Mouse (Mus musculus): ENCODE measurements at regions not wholly inside any gene's neighbourhood (a gene's known extent, or its start where the extent isn't known, plus 50 kb on each side); places are given as distances from the start of the nearest gene placed in this dataset.

- Histone ChIP-seq H3K36me3 (ENCODE audit: control insufficient read depth, insufficient read depth, low read length, poor library complexity, severe bottlenecking) (no peaks in the 10 kb centered on the region), H3K4me1 (ENCODE audit: control insufficient read depth, insufficient read depth, low read length) (no peaks in the 10 kb centered on the region), H3K27ac (ENCODE audit: insufficient read depth, low read length) (no peak overlapping the region), H3K9ac (ENCODE audit: low read depth, poor library complexity, severe bottlenecking) (no peak overlapping the region), H3K9me3 (replicated peaks; ENCODE audit: control insufficient read depth, insufficient read depth, low read length, poor library complexity, severe bottlenecking) (no peaks in the 10 kb centered on the region), H3K27me3 (ENCODE audit: control insufficient read depth, insufficient read depth, low read length, poor library complexity, severe bottlenecking) (no peaks in the 10 kb centered on the region), H3K4me3 (ENCODE audit: low read depth, low read length) (no peak overlapping the region)
- TF ChIP-seq EP300 (IDR thresholded peaks at IDR 0.05; ENCODE audit: insufficient read depth, low read depth, low read length) = no peak
- TF ChIP-seq CTCF (IDR thresholded peaks at IDR 0.05; ENCODE audit: low read depth, low read length) = no peak
- TF ChIP-seq POLR2A (IDR thresholded peaks at IDR 0.05; ENCODE audit: insufficient read depth, low read length) = no peak
These were observed 222.5 kb downstream of the Zfp326 start for GRCm38 (mm10) chr5:106098887-106099286.

GRCm38 (mm10) chr5:106089332-106089731 is 213.0 kb downstream of the Zfp326 start:
- no peaks in the 10 kb centered on the region for H3K4me1 ChIP-seq (ENCODE audit: control insufficient read depth, insufficient read depth, low read length)
- TF ChIP-seq CTCF (IDR thresholded peaks at IDR 0.05; ENCODE audit: low read depth, low read length) = no peak
- H3K9ac ChIP-seq (ENCODE audit: low read depth, poor library complexity, severe bottlenecking) = no peak overlapping the region
- H3K36me3 ChIP-seq (ENCODE audit: control insufficient read depth, insufficient read depth, low read length, poor library complexity, severe bottlenecking) = no peaks in the 10 kb centered on the region
- H3K27ac ChIP-seq (ENCODE audit: insufficient read depth, low read length) = no peak overlapping the region
- H3K27me3 ChIP-seq (ENCODE audit: control insufficient read depth, insufficient read depth, low read length, poor library complexity, severe bottlenecking) = peaks cover 2% of the 10 kb centered on the region
- peaks cover 2% of the 10 kb centered on the region; the same call in 1 of the 2 replicates for H3K9me3 ChIP-seq (replicated peaks; ENCODE audit: control insufficient read depth, insufficient read depth, low read length, poor library complexity, severe bottlenecking)
- no peak overlapping the region for H3K4me3 ChIP-seq (ENCODE audit: low read depth, low read length)

GRCm38 (mm10) chr5:106088478-106089185 is 212.3 kb downstream of the Zfp326 start:
- TF ChIP-seq CTCF (IDR thresholded peaks at IDR 0.05; ENCODE audit: low read depth, low read length) (peak; percentile 68), EP300 (IDR thresholded peaks at IDR 0.05; ENCODE audit: insufficient read depth, low read depth, low read length) (no peak)
- H3K27ac ChIP-seq (ENCODE audit: insufficient read depth, low read length) = no peak overlapping the region
- no peak overlapping the region for H3K9ac ChIP-seq (ENCODE audit: low read depth, poor library complexity, severe bottlenecking)
- peaks cover 2% of the 10 kb centered on the region for H3K27me3 ChIP-seq (ENCODE audit: control insufficient read depth, insufficient read depth, low read length, poor library complexity, severe bottlenecking)
- H3K4me1 ChIP-seq (ENCODE audit: control insufficient read depth, insufficient read depth, low read length) = no peaks in the 10 kb centered on the region
- H3K36me3 ChIP-seq (ENCODE audit: control insufficient read depth, insufficient read depth, low read length, poor library complexity, severe bottlenecking) = no peaks in the 10 kb centered on the region
- no peak overlapping the region for H3K4me3 ChIP-seq (ENCODE audit: low read depth, low read length)
- peaks cover 2% of the 10 kb centered on the region; the same call in 1 of the 2 replicates for H3K9me3 ChIP-seq (replicated peaks; ENCODE audit: control insufficient read depth, insufficient read depth, low read length, poor library complexity, severe bottlenecking)

GRCm38 (mm10) chr5:106083786-106084185 is 207.4 kb downstream of the Zfp326 start:
- H3K4me3 ChIP-seq (ENCODE audit: low read depth, low read length) = no peak overlapping the region
- H3K4me1 ChIP-seq (ENCODE audit: control insufficient read depth, insufficient read depth, low read length) = no peaks in the 10 kb centered on the region
- peaks cover 2% of the 10 kb centered on the region for H3K27me3 ChIP-seq (ENCODE audit: control insufficient read depth, insufficient read depth, low read length, poor library complexity, severe bottlenecking)
- H3K9ac ChIP-seq (ENCODE audit: low read depth, poor library complexity, severe bottlenecking) = no peak overlapping the region
- no peak overlapping the region for H3K27ac ChIP-seq (ENCODE audit: insufficient read depth, low read length)
- peaks cover 2% of the 10 kb centered on the region; the same call in 1 of the 2 replicates for H3K9me3 ChIP-seq (replicated peaks; ENCODE audit: control insufficient read depth, insufficient read depth, low read length, poor library complexity, severe bottlenecking)
- TF ChIP-seq EP300 (IDR thresholded peaks at IDR 0.05; ENCODE audit: insufficient read depth, low read depth, low read length) = no peak
- no peak for TF ChIP-seq CTCF (IDR thresholded peaks at IDR 0.05; ENCODE audit: low read depth, low read length)
- no peak for TF ChIP-seq POLR2A (IDR thresholded peaks at IDR 0.05; ENCODE audit: insufficient read depth, low read length)
- H3K36me3 ChIP-seq (ENCODE audit: control insufficient read depth, insufficient read depth, low read length, poor library complexity, severe bottlenecking) = no peaks in the 10 kb centered on the region

- TF ChIP-seq EP300 (IDR thresholded peaks at IDR 0.05; ENCODE audit: insufficient read depth, low read depth, low read length) (no peak), CTCF (IDR thresholded peaks at IDR 0.05; ENCODE audit: low read depth, low read length) (no peak), POLR2A (IDR thresholded peaks at IDR 0.05; ENCODE audit: insufficient read depth, low read length) (no peak)
- Histone ChIP-seq H3K9me3 (replicated peaks; ENCODE audit: control insufficient read depth, insufficient read depth, low read length, poor library complexity, severe bottlenecking) (peaks cover 2% of the 10 kb centered on the region; the same call in 1 of the 2 replicates), H3K4me1 (ENCODE audit: control insufficient read depth, insufficient read depth, low read length) (no peaks in the 10 kb centered on the region), H3K9ac (ENCODE audit: low read depth, poor library complexity, severe bottlenecking) (no peak overlapping the region), H3K36me3 (ENCODE audit: control insufficient read depth, insufficient read depth, low read length, poor library complexity, severe bottlenecking) (no peaks in the 10 kb centered on the region), H3K27ac (ENCODE audit: insufficient read depth, low read length) (no peak overlapping the region), H3K27me3 (ENCODE audit: control insufficient read depth, insufficient read depth, low read length, poor library complexity, severe bottlenecking) (peaks cover 2% of the 10 kb centered on the region), H3K4me3 (ENCODE audit: low read depth, low read length) (no peak overlapping the region)
These were observed 206.5 kb downstream of the Zfp326 start for GRCm38 (mm10) chr5:106082891-106083290.

- Histone ChIP-seq H3K27ac (ENCODE audit: insufficient read depth, low read length) (no peak overlapping the region), H3K4me1 (ENCODE audit: control insufficient read depth, insufficient read depth, low read length) (no peaks in the 10 kb centered on the region), H3K9me3 (replicated peaks; ENCODE audit: control insufficient read depth, insufficient read depth, low read length, poor library complexity, severe bottlenecking) (no peaks in the 10 kb centered on the region; the same call in 1 of the 2 replicates), H3K9ac (ENCODE audit: low read depth, poor library complexity, severe bottlenecking) (no peak overlapping the region), H3K27me3 (ENCODE audit: control insufficient read depth, insufficient read depth, low read length, poor library complexity, severe bottlenecking) (no peaks in the 10 kb centered on the region), H3K36me3 (ENCODE audit: control insufficient read depth, insufficient read depth, low read length, poor library complexity, severe bottlenecking) (no peaks in the 10 kb centered on the region), H3K4me3 (ENCODE audit: low read depth, low read length) (no peak overlapping the region)
- TF ChIP-seq EP300 (IDR thresholded peaks at IDR 0.05; ENCODE audit: insufficient read depth, low read depth, low read length) (no peak), CTCF (IDR thresholded peaks at IDR 0.05; ENCODE audit: low read depth, low read length) (no peak), POLR2A (IDR thresholded peaks at IDR 0.05; ENCODE audit: insufficient read depth, low read length) (no peak)
These were observed 190.8 kb downstream of the Zfp326 start for GRCm38 (mm10) chr5:106067124-106067551.
